Mouse (Mus musculus) erythroblast, embryonic 14.5 days (primary cell): Measurements from ENCODE around the gene Elmsan1. TPM values are rescaled to one million over a fixed set of nuclear protein-coding genes. Genes with fewer than 3 reads are reported as not detected.

Experiments
- H3K27me3 ChIP-seq: 2 replicates; pipeline ENCODE4 v1.6.1; 2012; ENCODE audit warnings: inconsistent platforms; ENCODE audit not compliant: control insufficient read depth
- H3K36me3 ChIP-seq: 2 replicates; pipeline ENCODE4 v1.6.1; 2012; ENCODE audit warnings: mild to moderate bottlenecking, inconsistent platforms; ENCODE audit not compliant: control insufficient read depth
- H3K4me1 ChIP-seq: 2 replicates; pipeline ENCODE4 v1.6.1; 2012; ENCODE audit warnings: inconsistent platforms; ENCODE audit not compliant: control insufficient read depth
- H3K4me3 ChIP-seq: replicated peaks from 2 replicates; pipeline ENCODE3; 2012; ENCODE audit warnings: moderate library complexity, mild to moderate bottlenecking, inconsistent platforms
- H3K9me3 ChIP-seq: 2 replicates; pipeline ENCODE4 v1.6.1; 2012; ENCODE audit warnings: low read length, inconsistent platforms, mixed read lengths; ENCODE audit not compliant: control insufficient read depth
- GATA1 ChIP-seq: IDR thresholded peaks from 2 replicates; pipeline ENCODE4 v1.6.1; 2012; ENCODE audit warnings: low read length, inconsistent platforms, mixed read lengths
- TAL1 ChIP-seq: IDR thresholded peaks from 3 replicates; pipeline ENCODE4 v1.6.1; 2012; ENCODE audit warnings: low read length, inconsistent platforms, mixed read lengths
- polyA plus RNA-seq: library from polyadenylated mRNA; stranded (reverse); fragments of >175 nt; gene quantifications from 2 replicates; pipeline ENCODE4 v1.2.3, GENCODE M21; 2012

The Elmsan1 gene
- polyA plus RNA-seq, 1 experiment, result 2.8 TPM

GRCm38 (mm10) chr12:84206525-84206924 is 12.2 kb downstream of the Elmsan1 start:
- Histone ChIP-seq H3K4me1 (peaks cover 93% of the 10 kb centered on the region), H3K27me3 (no peaks in the 10 kb centered on the region), H3K36me3 (peaks cover 59% of the 10 kb centered on the region), H3K4me3 (peak overlapping the region; percentile 50), H3K9me3 (no peaks in the 10 kb centered on the region)
- TF ChIP-seq TAL1, result no peak

GRCm38 (mm10) chr12:84205659-84206185 is 13.0 kb downstream of the Elmsan1 start:
- no peak for TF ChIP-seq TAL1
- no peak for TF ChIP-seq GATA1
- peaks cover 55% of the 10 kb centered on the region for H3K36me3 ChIP-seq
- no peaks in the 10 kb centered on the region for H3K9me3 ChIP-seq
- no peaks in the 10 kb centered on the region for H3K27me3 ChIP-seq
- H3K4me3 ChIP-seq, result peak overlapping the region; percentile 50
- peaks cover 99% of the 10 kb centered on the region for H3K4me1 ChIP-seq

GRCm38 (mm10) chr12:84204662-84205061 is 14.0 kb downstream of the Elmsan1 start:
- no peaks in the 10 kb centered on the region for H3K27me3 ChIP-seq
- H3K36me3 ChIP-seq, result peaks cover 53% of the 10 kb centered on the region
- H3K4me3 ChIP-seq, result peak overlapping the region; percentile 62
- peak; percentile 66 for TF ChIP-seq GATA1
- TF ChIP-seq TAL1, result peak; percentile 72
- H3K9me3 ChIP-seq, result no peaks in the 10 kb centered on the region
- H3K4me1 ChIP-seq, result peaks cover 96% of the 10 kb centered on the region

GRCm38 (mm10) chr12:84203778-84204216 is 14.9 kb downstream of the Elmsan1 start:
- H3K27me3 ChIP-seq, result no peaks in the 10 kb centered on the region
- no peaks in the 10 kb centered on the region for H3K9me3 ChIP-seq
- peak; percentile 99 for TF ChIP-seq TAL1
- TF ChIP-seq GATA1, result peak; percentile 92
- H3K36me3 ChIP-seq, result peaks cover 50% of the 10 kb centered on the region
- peak overlapping the region; percentile 62 for H3K4me3 ChIP-seq
- H3K4me1 ChIP-seq, result peaks cover 92% of the 10 kb centered on the region

- H3K4me3 ChIP-seq, result peak overlapping the region; percentile 62
These were observed 15.4 kb downstream of the Elmsan1 start for GRCm38 (mm10) chr12:84203170-84203777.

DNA sequence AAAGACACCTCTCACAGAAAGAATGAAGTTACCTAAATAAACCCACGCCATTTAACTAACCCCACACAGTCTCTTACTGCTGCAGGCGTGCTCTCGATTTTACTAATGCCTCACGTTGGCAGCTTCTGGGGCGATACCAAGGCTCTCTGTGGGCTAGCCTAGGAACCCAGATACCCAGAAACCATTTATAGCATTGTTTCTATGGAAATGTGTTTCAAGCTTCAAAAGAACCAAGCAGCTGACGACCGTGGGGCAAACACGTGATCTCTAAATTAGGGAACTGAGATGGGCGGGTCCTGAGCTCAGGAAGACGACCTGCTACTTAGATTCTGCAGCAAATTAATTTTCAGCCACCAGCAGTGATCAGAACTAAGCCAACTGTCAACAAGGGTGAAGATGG is 16.1 kb downstream of the Elmsan1 start:
- Histone ChIP-seq H3K36me3 (peaks cover 40% of the 10 kb centered on the region), H3K27me3 (no peaks in the 10 kb centered on the region), H3K4me3 (peak overlapping the region; percentile 62), H3K4me1 (peaks cover 86% of the 10 kb centered on the region), H3K9me3 (no peaks in the 10 kb centered on the region)
- TF ChIP-seq GATA1 (no peak), TAL1 (no peak)

More at GRCm38 (mm10) chr12:84203170-84203777, 15.4 kb downstream of the Elmsan1 start:
- H3K9me3 ChIP-seq, result no peaks in the 10 kb centered on the region
- H3K27me3 ChIP-seq, result no peaks in the 10 kb centered on the region
- H3K36me3 ChIP-seq, result peaks cover 46% of the 10 kb centered on the region
- peaks cover 88% of the 10 kb centered on the region for H3K4me1 ChIP-seq
- TF ChIP-seq GATA1, result no peak
- no peak for TF ChIP-seq TAL1

GRCm38 (mm10) chr12:84201686-84202484 is 16.8 kb downstream of the Elmsan1 start:
- Histone ChIP-seq H3K4me3 (no peak overlapping the region), H3K36me3 (peaks cover 36% of the 10 kb centered on the region), H3K9me3 (no peaks in the 10 kb centered on the region), H3K4me1 (peaks cover 85% of the 10 kb centered on the region), H3K27me3 (no peaks in the 10 kb centered on the region)
- no peak for TF ChIP-seq GATA1
- TF ChIP-seq TAL1, result no peak

GRCm38 (mm10) chr12:84201222-84201621 is 17.5 kb downstream of the Elmsan1 start:
- TF ChIP-seq TAL1 (no peak), GATA1 (no peak)

DNA sequence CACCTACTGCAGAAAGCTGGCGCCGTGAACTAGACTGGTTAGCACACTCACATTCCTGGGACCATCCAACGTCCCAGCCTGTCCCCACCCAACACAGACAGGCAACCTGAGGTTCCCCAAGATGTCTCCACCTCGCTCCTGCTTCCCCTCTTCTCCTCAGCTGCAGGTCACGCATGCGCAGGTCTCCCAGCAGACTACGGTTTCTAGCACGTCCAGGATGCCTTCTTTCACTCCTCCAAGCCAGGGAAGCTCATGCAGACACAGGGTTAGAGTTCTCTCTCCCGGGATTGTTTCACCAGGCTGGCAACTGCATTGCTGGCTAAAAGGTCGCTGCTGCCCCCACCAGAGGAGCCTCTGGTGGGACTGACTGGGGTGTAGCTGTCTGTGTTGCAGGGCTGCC is 19.8 kb downstream of the Elmsan1 start:
- Histone ChIP-seq H3K4me1 (peaks cover 81% of the 10 kb centered on the region), H3K9me3 (no peaks in the 10 kb centered on the region), H3K4me3 (no peak overlapping the region), H3K36me3 (peaks cover 29% of the 10 kb centered on the region), H3K27me3 (no peaks in the 10 kb centered on the region)
- TF ChIP-seq GATA1 (no peak), TAL1 (no peak)

More at GRCm38 (mm10) chr12:84201222-84201621, 17.5 kb downstream of the Elmsan1 start:
- H3K4me1 ChIP-seq, result peaks cover 83% of the 10 kb centered on the region
- no peak overlapping the region for H3K4me3 ChIP-seq
- peaks cover 36% of the 10 kb centered on the region for H3K36me3 ChIP-seq
- H3K27me3 ChIP-seq, result no peaks in the 10 kb centered on the region
- H3K9me3 ChIP-seq, result no peaks in the 10 kb centered on the region
